Mouse (Mus musculus): ENCODE measurements at regions not wholly inside any gene's neighbourhood (a gene's known extent, or its start where the extent isn't known, plus 50 kb on each side); places are given as distances from the start of the nearest gene placed in this dataset.

GRCm38 (mm10) chr3:40428021-40428420, 103.1 kb upstream of the Intu start:
- H3K27ac ChIP-seq (ENCODE audit: insufficient read depth, low read length): peak overlapping the region; percentile 28; the same call in 1 of the 2 replicates
- peaks cover 7% of the 10 kb centered on the region; the same call in 1 of the 2 replicates for H3K4me1 ChIP-seq (ENCODE audit: control insufficient read depth, insufficient read depth, low read length)
- TF ChIP-seq POLR2A (IDR thresholded peaks at IDR 0.05; ENCODE audit: low read depth, low read length) (no peak), CTCF (IDR thresholded peaks at IDR 0.05; ENCODE audit: borderline replicate concordance, insufficient read depth, low read length) (no peak)
- no peak overlapping the region for H3K4me3 ChIP-seq (ENCODE audit: insufficient read depth, low read length)

GRCm38 (mm10) chr3:40438251-40438650, 92.8 kb upstream of the Intu start:
- no peak overlapping the region for H3K27ac ChIP-seq (ENCODE audit: insufficient read depth, low read length)
- no peaks in the 10 kb centered on the region for H3K4me1 ChIP-seq (ENCODE audit: control insufficient read depth, insufficient read depth, low read length)
- no peak overlapping the region for H3K4me3 ChIP-seq (ENCODE audit: insufficient read depth, low read length)
- no peak for TF ChIP-seq POLR2A (IDR thresholded peaks at IDR 0.05; ENCODE audit: low read depth, low read length)
- no peak for TF ChIP-seq CTCF (IDR thresholded peaks at IDR 0.05; ENCODE audit: borderline replicate concordance, insufficient read depth, low read length)

DNA sequence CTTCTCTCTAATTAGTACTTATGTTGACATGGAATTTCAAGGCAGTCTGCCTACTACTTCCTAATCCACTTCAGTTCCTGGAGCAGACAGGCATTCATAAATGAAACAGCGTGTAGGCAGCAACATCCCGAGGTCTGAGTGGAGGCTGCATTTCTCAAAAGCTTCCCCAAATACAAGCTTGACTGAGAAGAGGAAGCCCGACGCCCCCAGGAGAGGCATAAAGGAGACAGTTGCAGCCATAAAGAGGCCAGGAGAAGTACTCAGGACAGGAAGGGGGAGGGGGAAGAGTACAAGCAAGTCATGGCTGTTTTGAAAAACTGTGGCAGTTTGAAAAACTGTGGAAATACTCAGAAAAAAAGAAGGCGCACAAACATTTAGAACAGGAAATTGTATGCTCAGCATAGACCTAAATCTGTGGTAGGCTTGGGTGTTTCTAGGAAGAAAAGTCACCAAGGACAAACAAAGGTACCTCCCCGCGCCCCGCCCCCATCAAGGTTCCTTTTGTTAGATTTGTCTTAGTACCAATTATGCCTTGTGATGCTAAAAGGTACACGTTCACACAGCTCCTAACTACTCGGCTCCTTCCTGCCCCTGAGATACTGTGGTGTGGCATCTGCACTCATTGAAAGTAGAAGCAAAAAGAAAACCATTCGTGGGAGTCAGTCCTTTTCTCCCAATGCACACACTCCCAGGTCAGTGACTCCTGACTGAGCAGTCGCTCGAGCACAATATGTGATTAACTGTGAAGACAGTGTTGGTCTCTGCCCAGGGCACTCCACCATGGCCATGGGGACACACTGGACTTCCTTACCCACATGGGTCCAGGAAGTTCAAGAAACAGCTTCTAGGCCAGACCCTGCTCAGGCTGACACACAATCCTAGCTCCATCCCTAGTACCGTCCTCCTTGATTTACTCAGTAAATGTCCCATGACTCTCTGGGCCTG, 89.7 kb upstream of the Intu start:
- no peak overlapping the region for H3K27ac ChIP-seq (ENCODE audit: insufficient read depth, low read length)

DNA sequence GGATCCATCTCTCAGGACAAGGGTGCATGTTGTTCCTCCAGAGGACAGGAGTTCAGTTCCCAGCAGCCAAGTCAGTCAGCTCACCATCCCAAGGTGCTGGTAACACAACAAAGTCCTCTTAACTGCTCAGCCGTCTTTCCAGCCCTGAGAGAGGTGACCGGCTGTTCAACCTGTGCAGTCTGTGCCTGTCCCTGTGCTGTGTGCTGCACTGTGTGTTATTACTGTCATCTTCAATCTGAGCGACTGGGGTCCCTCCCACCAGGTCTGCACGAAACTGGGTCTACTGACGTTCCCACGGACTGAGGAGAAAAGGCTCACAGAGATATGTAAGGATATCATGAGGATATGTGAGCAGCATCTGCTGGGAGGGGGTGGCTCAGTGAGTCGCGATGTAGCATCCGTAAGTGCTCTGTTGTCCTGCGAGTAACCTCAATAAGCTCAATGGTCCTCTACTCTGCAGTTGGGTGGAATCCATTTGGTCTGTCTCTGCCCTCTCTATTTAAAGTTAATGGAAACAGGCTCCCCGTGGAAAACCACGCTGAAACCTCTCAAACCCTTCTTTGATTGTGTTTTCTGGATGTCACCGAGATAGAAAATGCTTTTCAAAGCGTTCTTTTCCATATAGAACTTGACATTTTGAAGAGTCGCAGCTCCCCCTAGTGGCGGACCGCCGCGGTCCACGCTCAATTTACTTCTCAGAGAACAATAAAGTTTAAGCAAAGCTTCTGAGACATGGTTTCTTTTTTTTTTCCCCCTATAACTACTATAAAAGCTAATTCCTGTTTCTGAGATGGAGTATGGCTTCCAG, 87.1 kb upstream of the Intu start:
- Histone ChIP-seq H3K4me1 (ENCODE audit: control insufficient read depth, insufficient read depth, low read length) (peaks cover 3% of the 10 kb centered on the region; the same call in 1 of the 2 replicates), H3K4me3 (ENCODE audit: insufficient read depth, low read length) (no peak overlapping the region), H3K27ac (ENCODE audit: insufficient read depth, low read length) (no peak overlapping the region)
- TF ChIP-seq CTCF (IDR thresholded peaks at IDR 0.05; ENCODE audit: borderline replicate concordance, insufficient read depth, low read length) (peak; percentile 53), POLR2A (IDR thresholded peaks at IDR 0.05; ENCODE audit: low read depth, low read length) (no peak)

More for the DNA sequence above, 89.7 kb upstream of the Intu start:
- TF ChIP-seq CTCF (IDR thresholded peaks at IDR 0.05; ENCODE audit: borderline replicate concordance, insufficient read depth, low read length): no peak
- no peak for TF ChIP-seq POLR2A (IDR thresholded peaks at IDR 0.05; ENCODE audit: low read depth, low read length)
- Histone ChIP-seq H3K4me3 (ENCODE audit: insufficient read depth, low read length) (no peak overlapping the region), H3K4me1 (ENCODE audit: control insufficient read depth, insufficient read depth, low read length) (peaks cover 3% of the 10 kb centered on the region; the same call in 1 of the 2 replicates)

DNA sequence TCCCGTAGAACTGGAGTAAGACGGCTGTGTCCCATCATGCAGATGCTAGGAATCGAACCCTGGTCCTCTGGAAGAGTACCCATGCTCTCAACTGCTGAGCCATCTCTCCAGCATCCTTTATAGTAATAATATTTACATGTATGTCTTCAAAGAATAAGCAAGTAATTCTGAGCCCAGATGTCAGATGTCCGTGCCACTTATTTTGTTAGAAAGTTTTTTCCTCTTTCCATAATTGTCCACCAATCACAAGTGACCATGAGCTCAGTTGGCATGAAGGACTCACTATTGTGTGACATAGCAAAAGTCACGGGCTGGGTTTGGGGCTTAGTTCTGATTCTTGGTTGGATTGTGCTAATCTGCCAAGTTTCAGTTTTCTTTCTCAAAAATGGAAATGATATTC, 78.1 kb upstream of the Intu start:
- Histone ChIP-seq H3K27ac (ENCODE audit: insufficient read depth, low read length) (peak overlapping the region; percentile 81), H3K4me3 (ENCODE audit: insufficient read depth, low read length) (no peak overlapping the region), H3K4me1 (ENCODE audit: control insufficient read depth, insufficient read depth, low read length) (peaks cover 7% of the 10 kb centered on the region)
- TF ChIP-seq POLR2A (IDR thresholded peaks at IDR 0.05; ENCODE audit: low read depth, low read length) (no peak), CTCF (IDR thresholded peaks at IDR 0.05; ENCODE audit: borderline replicate concordance, insufficient read depth, low read length) (no peak)

DNA sequence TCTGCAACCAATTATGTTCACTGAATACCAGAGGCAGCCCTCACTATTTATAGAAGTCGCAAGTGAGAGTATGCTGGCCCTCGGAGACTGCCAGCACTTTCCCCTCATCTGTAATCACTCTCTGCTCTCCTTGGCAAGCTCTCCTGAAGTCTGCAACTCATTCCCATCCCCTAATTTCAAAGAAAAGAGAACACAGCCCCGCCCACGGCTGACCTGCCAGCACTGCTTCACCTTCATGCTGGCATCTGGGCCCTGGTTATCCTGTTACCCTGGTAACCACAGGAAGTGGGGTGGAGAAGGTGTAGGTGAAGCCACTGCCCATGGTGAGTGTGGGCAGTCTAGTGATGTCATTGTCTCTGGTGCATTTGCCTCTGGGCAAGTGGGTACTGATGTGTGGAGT, 77.5 kb upstream of the Intu start:
- peaks cover 7% of the 10 kb centered on the region for H3K4me1 ChIP-seq (ENCODE audit: control insufficient read depth, insufficient read depth, low read length)
- no peak overlapping the region for H3K4me3 ChIP-seq (ENCODE audit: insufficient read depth, low read length)
- H3K27ac ChIP-seq (ENCODE audit: insufficient read depth, low read length): peak overlapping the region; percentile 66
- TF ChIP-seq CTCF (IDR thresholded peaks at IDR 0.05; ENCODE audit: borderline replicate concordance, insufficient read depth, low read length) (no peak), POLR2A (IDR thresholded peaks at IDR 0.05; ENCODE audit: low read depth, low read length) (no peak)

- Histone ChIP-seq H3K27ac (ENCODE audit: insufficient read depth, low read length) (no peak overlapping the region), H3K4me1 (ENCODE audit: control insufficient read depth, insufficient read depth, low read length) (peaks cover 7% of the 10 kb centered on the region), H3K4me3 (ENCODE audit: insufficient read depth, low read length) (no peak overlapping the region)
- TF ChIP-seq CTCF (IDR thresholded peaks at IDR 0.05; ENCODE audit: borderline replicate concordance, insufficient read depth, low read length): no peak
- no peak for TF ChIP-seq POLR2A (IDR thresholded peaks at IDR 0.05; ENCODE audit: low read depth, low read length)
Measured at GRCm38 (mm10) chr3:40456070-40456469, 75.0 kb upstream of the Intu start.

- no peak overlapping the region for H3K4me3 ChIP-seq (ENCODE audit: insufficient read depth, low read length)
- no peak for TF ChIP-seq POLR2A (IDR thresholded peaks at IDR 0.05; ENCODE audit: low read depth, low read length)
- TF ChIP-seq CTCF (IDR thresholded peaks at IDR 0.05; ENCODE audit: borderline replicate concordance, insufficient read depth, low read length): no peak
- H3K27ac ChIP-seq (ENCODE audit: insufficient read depth, low read length): no peak overlapping the region
- 0 out of 2 replicates have a peak, but pooled peaks cover 4% of the 10 kb centered on the region for H3K4me1 ChIP-seq (ENCODE audit: control insufficient read depth, insufficient read depth, low read length)
Measured at GRCm38 (mm10) chr3:40458490-40458889, 72.6 kb upstream of the Intu start.

DNA sequence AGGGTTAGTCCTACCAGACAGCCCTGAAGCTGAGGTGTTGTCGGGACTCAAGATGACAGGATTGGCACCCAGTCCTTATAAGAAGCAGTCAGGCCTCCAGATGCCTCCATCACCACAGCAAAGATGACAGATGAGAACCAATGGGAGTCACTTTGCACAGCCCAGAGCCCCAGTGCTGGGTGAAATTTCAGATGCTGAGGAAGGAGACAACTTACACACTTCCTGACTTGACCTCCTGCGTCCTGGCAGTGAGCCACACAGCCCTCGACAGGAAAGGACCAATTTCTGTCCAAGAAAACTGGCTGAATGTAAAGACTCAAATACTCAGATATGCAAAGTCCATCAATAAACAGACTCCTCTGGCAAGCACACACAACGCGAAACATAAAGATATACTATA, 67.6 kb upstream of the Intu start:
- no peak overlapping the region for H3K27ac ChIP-seq (ENCODE audit: insufficient read depth, low read length)
- TF ChIP-seq POLR2A (IDR thresholded peaks at IDR 0.05; ENCODE audit: low read depth, low read length): no peak
- TF ChIP-seq CTCF (IDR thresholded peaks at IDR 0.05; ENCODE audit: borderline replicate concordance, insufficient read depth, low read length): no peak
- no peaks in the 10 kb centered on the region for H3K4me1 ChIP-seq (ENCODE audit: control insufficient read depth, insufficient read depth, low read length)
- H3K4me3 ChIP-seq (ENCODE audit: insufficient read depth, low read length): no peak overlapping the region
